Mouse (Mus musculus) MEL (cell line): ENCODE data around the gene Tyw5. TPM values are rescaled to one million over a fixed set of nuclear protein-coding genes. Genes with fewer than 3 reads are reported as not detected.

ENCODE experiments used
- DNase-seq: peaks from one replicate; pipeline ENCODE4 v3.0.0; 2011; ENCODE audit warnings: low read depth, low spot score
- H3K27ac ChIP-seq: 2 replicates; pipeline ENCODE4 v1.5.1; 2012; ENCODE audit warnings: low read depth, mild to moderate bottlenecking, control low read depth, low read length, moderate library complexity; ENCODE audit not compliant: control insufficient read depth
- H3K27me3 ChIP-seq, 2 experiments: fragments of 150-350 bp in 1 of 2; sonication (generic) in 1 of 2; 2 replicates each; pipeline ENCODE4 v1.6.1; 2012; ENCODE audit warnings: low read length in 2 of 2, mild to moderate bottlenecking in 2 of 2, improper control_type of control experiment in 1 of 2, moderate library complexity in 1 of 2; ENCODE audit not compliant: insufficient read depth in 2 of 2, control insufficient read depth in 1 of 2
- H3K36me3 ChIP-seq, 2 experiments: 2 replicates each; pipeline ENCODE4 v1.6.1; 2012 to 2014; ENCODE audit warnings: low read length in 2 of 2, improper control_type of control experiment in 1 of 2, inconsistent platforms in 1 of 2, mild to moderate bottlenecking in 1 of 2; ENCODE audit not compliant: insufficient read depth in 2 of 2, control insufficient read depth in 1 of 2
- H3K4me1 ChIP-seq, 2 experiments: fragments of 150-350 bp in 1 of 2; sonication (generic) in 1 of 2; 2 replicates each; pipeline ENCODE4 v1.6.1; 2012; ENCODE audit warnings: low read length in 2 of 2, improper control_type of control experiment in 1 of 2, mild to moderate bottlenecking in 1 of 2; ENCODE audit not compliant: insufficient read depth in 2 of 2, control insufficient read depth in 1 of 2
- H3K4me3 ChIP-seq, 2 experiments: fragments of 150-350 bp in 1 of 2; sonication (generic) in 1 of 2; 2 replicates each; pipeline ENCODE4 v1.5.1; 2012; ENCODE audit warnings: low read depth in 2 of 2, low read length in 2 of 2, mild to moderate bottlenecking in 2 of 2, moderate library complexity in 2 of 2, control low read depth in 1 of 2, improper control_type of control experiment in 1 of 2; ENCODE audit not compliant: control insufficient read depth in 1 of 2, insufficient read depth in 1 of 2
- H3K79me2 ChIP-seq: 2 replicates; pipeline ENCODE4 v1.6.1; 2012; ENCODE audit warnings: mild to moderate bottlenecking, low read length, moderate library complexity; ENCODE audit not compliant: control insufficient read depth, poor library complexity, insufficient read depth
- H3K9ac ChIP-seq: 2 replicates; pipeline ENCODE4 v1.6.1; 2012; ENCODE audit warnings: low read depth, mild to moderate bottlenecking, control low read depth, low read length, moderate library complexity; ENCODE audit not compliant: control insufficient read depth, poor library complexity, severe bottlenecking
- H3K9me3 ChIP-seq: fragments of 150-350 bp; sonication (generic); replicated peaks from 2 replicates; pipeline ENCODE4 v1.6.1; 2012; ENCODE audit warnings: mild to moderate bottlenecking, low read length, improper control_type of control experiment, moderate library complexity; ENCODE audit not compliant: insufficient read depth
- BHLHE40 ChIP-seq: IDR thresholded peaks from 2 replicates; pipeline ENCODE4 v1.6.1; 2012; ENCODE audit warnings: low read depth, mild to moderate bottlenecking, inconsistent platforms, low read length, improper control_type of control experiment, borderline replicate concordance
- CHD2 ChIP-seq: IDR thresholded peaks from 2 replicates; pipeline ENCODE4 v1.6.1; 2011; ENCODE audit warnings: low read length, improper control_type of control experiment
- E2F4 ChIP-seq: IDR thresholded peaks from 2 replicates; pipeline ENCODE4 v1.6.1; 2011; ENCODE audit warnings: low read depth, low read length, improper control_type of control experiment, borderline replicate concordance
- ELF1 ChIP-seq: IDR thresholded peaks from 2 replicates; pipeline ENCODE4 v1.6.1; 2014; ENCODE audit warnings: low read depth, mild to moderate bottlenecking, inconsistent platforms, low read length, improper control_type of control experiment, moderate library complexity
- ETS1 ChIP-seq: IDR thresholded peaks from 2 replicates; pipeline ENCODE4 v1.6.1; 2012; ENCODE audit warnings: low read depth, mild to moderate bottlenecking, inconsistent platforms, low read length, improper control_type of control experiment, moderate library complexity
- GATA1 ChIP-seq: IDR thresholded peaks from 2 replicates; pipeline ENCODE4 v1.6.1; 2011; ENCODE audit warnings: low read depth, low read length, improper control_type of control experiment
- HCFC1 ChIP-seq: IDR thresholded peaks from 2 replicates; pipeline ENCODE4 v1.6.1; 2012; ENCODE audit warnings: low read depth, mild to moderate bottlenecking, inconsistent platforms, low read length, improper control_type of control experiment, moderate library complexity
- JUND ChIP-seq: IDR thresholded peaks from 2 replicates; pipeline ENCODE4 v1.6.1; 2011; ENCODE audit warnings: low read depth, mild to moderate bottlenecking, improper control_type of control experiment, low read length
- KAT2A ChIP-seq: conservative IDR thresholded peaks from 2 replicates; pipeline ENCODE4 v1.6.1; 2012; ENCODE audit warnings: low read depth, low read length, improper control_type of control experiment, inconsistent platforms
- MAFK ChIP-seq: IDR thresholded peaks from 2 replicates; pipeline ENCODE4 v1.6.1; 2011; ENCODE audit warnings: low read depth, mild to moderate bottlenecking, low read length, improper control_type of control experiment, borderline replicate concordance
- MAX ChIP-seq: IDR thresholded peaks from 2 replicates; pipeline ENCODE4 v1.6.1; 2011; ENCODE audit warnings: low read length, improper control_type of control experiment
- MAZ ChIP-seq: IDR thresholded peaks from 2 replicates; pipeline ENCODE4 v1.6.1; 2012; ENCODE audit warnings: low read depth, mild to moderate bottlenecking, inconsistent platforms, low read length, improper control_type of control experiment
- MEF2A ChIP-seq: IDR thresholded peaks from 2 replicates; pipeline ENCODE4 v1.6.1; 2014; ENCODE audit warnings: low read depth, mild to moderate bottlenecking, inconsistent platforms, low read length, improper control_type of control experiment; ENCODE audit not compliant: poor library complexity, insufficient replicate concordance, severe bottlenecking; ENCODE audit errors: extremely low read depth
- MYC ChIP-seq: IDR thresholded peaks from 2 replicates; pipeline ENCODE4 v1.6.1; 2011; ENCODE audit warnings: low read depth, mild to moderate bottlenecking, low read length, improper control_type of control experiment, moderate library complexity
- NELFE ChIP-seq: IDR thresholded peaks from 2 replicates; pipeline ENCODE4 v1.6.1; 2011; ENCODE audit warnings: low read depth, low read length, improper control_type of control experiment
- POLR2A ChIP-seq, 2 experiments: IDR thresholded peaks; 2 replicates each; pipeline ENCODE4 v1.6.1; 2011 to 2012; ENCODE audit warnings: low read length in 2 of 2, mild to moderate bottlenecking in 2 of 2, control low read depth in 1 of 2, improper control_type of control experiment in 1 of 2, low read depth in 1 of 2, moderate library complexity in 1 of 2; ENCODE audit not compliant: control insufficient read depth in 1 of 2, insufficient read depth in 1 of 2, poor library complexity in 1 of 2
- POLR2AphosphoS5 ChIP-seq: IDR thresholded peaks from 2 replicates; pipeline ENCODE4 v1.6.1; 2012; ENCODE audit warnings: low read depth, borderline replicate concordance, mild to moderate bottlenecking, inconsistent platforms, low read length, moderate library complexity, mixed read lengths
- RAD21 ChIP-seq: IDR thresholded peaks from 2 replicates; pipeline ENCODE4 v1.6.1; 2011; ENCODE audit warnings: mild to moderate bottlenecking, low read depth, low read length, improper control_type of control experiment
- RCOR1 ChIP-seq: IDR thresholded peaks from 2 replicates; pipeline ENCODE4 v1.6.1; 2012; ENCODE audit warnings: low read depth, mild to moderate bottlenecking, inconsistent platforms, low read length, improper control_type of control experiment
- SIN3A ChIP-seq: IDR thresholded peaks from 2 replicates; pipeline ENCODE4 v1.6.1; 2012; ENCODE audit warnings: low read length, improper control_type of control experiment, inconsistent platforms
- TAL1 ChIP-seq: IDR thresholded peaks from 2 replicates; pipeline ENCODE4 v1.6.1; 2012; ENCODE audit warnings: mild to moderate bottlenecking, inconsistent platforms, low read length, moderate library complexity, mixed read lengths
- TBP ChIP-seq: IDR thresholded peaks from 2 replicates; pipeline ENCODE4 v1.8.0; 2011; ENCODE audit warnings: low read depth, low read length, improper control_type of control experiment
- TCF12 ChIP-seq: IDR thresholded peaks from 2 replicates; pipeline ENCODE4 v1.6.1; 2014; ENCODE audit warnings: low read depth, mild to moderate bottlenecking, inconsistent platforms, low read length, improper control_type of control experiment, moderate library complexity
- UBTF ChIP-seq: IDR thresholded peaks from 2 replicates; pipeline ENCODE4 v1.6.1; 2012; ENCODE audit warnings: low read depth, mild to moderate bottlenecking, inconsistent platforms, low read length, improper control_type of control experiment, moderate library complexity, borderline replicate concordance; ENCODE audit not compliant: insufficient read depth
- USF1 ChIP-seq: IDR thresholded peaks from 2 replicates; pipeline ENCODE4 v1.6.1; 2014; ENCODE audit warnings: low read depth, mild to moderate bottlenecking, inconsistent platforms, low read length, improper control_type of control experiment, moderate library complexity
- ZC3H11A ChIP-seq: IDR thresholded peaks from 2 replicates; pipeline ENCODE4 v1.6.1; 2012; ENCODE audit warnings: low read depth, mild to moderate bottlenecking, inconsistent platforms, low read length, improper control_type of control experiment
- ZKSCAN1 ChIP-seq: IDR thresholded peaks from 2 replicates; pipeline ENCODE4 v1.6.1; 2012; ENCODE audit warnings: low read depth, mild to moderate bottlenecking, inconsistent platforms, low read length, improper control_type of control experiment, moderate library complexity
- ZMIZ1 ChIP-seq: IDR thresholded peaks from 2 replicates; pipeline ENCODE4 v1.6.1; 2012; ENCODE audit warnings: low read depth, mild to moderate bottlenecking, inconsistent platforms, low read length, improper control_type of control experiment, moderate library complexity
- polyA plus RNA-seq, 2 experiments: library from polyadenylated mRNA; stranded (reverse) in 1 of 2; unstranded in 1 of 2; fragments of >175 nt in 1 of 2; fragments of >200 nt in 1 of 2; gene quantifications; 2 replicates each; pipeline versions ENCODE4 v1.2.1 to v1.2.4; 2012; ENCODE audit warnings: low replicate concordance in 2 of 2, low read depth in 1 of 2; ENCODE audit not compliant: insufficient read length in 2 of 2, insufficient read depth in 1 of 2, missing spikeins in 1 of 2
- total RNA-seq: library from RNA; depleted of rRNA; stranded (reverse); fragments of 300-350 nt; gene quantifications from 2 replicates; pipeline ENCODE4 v1.2.3, GENCODE M21; 2012

Gene Tyw5
- total and polyA plus RNA-seq, 3 experiments: 15.8 to 18.5 TPM; not detected in 1

DNA sequence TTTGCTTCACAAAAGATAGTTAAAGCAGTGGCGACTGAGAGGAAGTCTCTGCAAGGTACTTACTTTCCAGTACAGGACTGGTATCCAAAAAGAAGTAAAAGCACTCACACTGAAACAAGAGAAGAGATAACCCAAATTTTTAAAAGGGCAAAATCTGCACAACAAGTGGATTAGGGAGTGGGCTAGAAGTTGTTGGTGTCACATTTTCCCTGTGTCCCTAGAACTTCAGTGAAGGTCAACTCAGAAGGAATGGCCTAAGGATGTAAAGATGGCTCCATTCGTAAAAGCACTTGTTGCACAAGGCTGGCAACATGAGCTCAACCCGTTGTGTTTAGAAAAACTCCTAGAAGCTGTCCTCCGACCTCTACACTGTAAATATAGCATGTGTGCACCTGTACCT, 37.8 kb downstream of the Tyw5 start:
- H3K79me2 ChIP-seq: no peaks in the 10 kb centered on the region
- TF ChIP-seq USF1 (no peak), CHD2 (no peak), NELFE (no peak), BHLHE40 (no peak), TBP (no peak), MAZ (no peak), ETS1 (no peak), GATA1 (no peak), RCOR1 (no peak), HCFC1 (no peak), ZC3H11A (no peak), TAL1 (no peak), SIN3A (no peak), UBTF (no peak), MEF2A (no peak), E2F4 (no peak), POLR2A (IDR thresholded peaks at IDR 0.05; ENCODE audit: control insufficient read depth in 1 of 2, insufficient read depth in 1 of 2, low read depth in 1 of 2, low read length in 2 of 2, poor library complexity in 1 of 2) (no peak), ELF1 (no peak), MYC (no peak)
- TF ChIP-seq, all 39 proteins: peak for 0
- H3K9me3 ChIP-seq: no peaks in the 10 kb centered on the region

DNA sequence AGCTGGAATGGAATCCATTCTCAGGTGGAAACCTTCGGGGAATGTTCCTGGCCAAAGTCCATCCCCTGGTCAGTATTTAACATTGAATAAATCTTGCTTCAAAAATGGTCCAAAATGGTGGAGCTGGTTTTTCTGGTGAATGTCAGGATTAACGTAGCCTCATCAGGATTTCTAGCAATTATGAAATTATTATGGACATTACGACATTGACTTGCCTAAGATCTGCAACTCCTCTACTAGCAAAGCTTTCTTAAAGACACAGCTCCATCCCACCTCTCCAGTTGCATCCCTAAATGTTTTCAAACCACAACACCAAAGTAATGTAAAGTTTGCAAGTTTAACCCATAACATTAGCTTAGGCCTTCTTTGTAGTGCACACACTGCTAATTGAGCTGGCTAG, 39.5 kb downstream of the Tyw5 start:
- H3K4me3 ChIP-seq: no peak overlapping the region
- no peaks in the 10 kb centered on the region for H3K36me3 ChIP-seq
- no peaks in the 10 kb centered on the region for H3K79me2 ChIP-seq
- no peak for TF ChIP-seq TCF12
- TF ChIP-seq NELFE: no peak
- no peak for TF ChIP-seq POLR2AphosphoS5
- no peak for TF ChIP-seq POLR2A (IDR thresholded peaks at IDR 0.05; ENCODE audit: control insufficient read depth in 1 of 2, insufficient read depth in 1 of 2, low read depth in 1 of 2, low read length in 2 of 2, poor library complexity in 1 of 2)
- TF ChIP-seq MYC: no peak
- TF ChIP-seq ZMIZ1: no peak
- no peak for TF ChIP-seq ZKSCAN1
- no peak for TF ChIP-seq MAFK
- no peak for TF ChIP-seq KAT2A
- TF ChIP-seq E2F4: no peak
- no peak for TF ChIP-seq JUND
- TF ChIP-seq MAZ: no peak
- TF ChIP-seq GATA1: no peak
- no peak for TF ChIP-seq RAD21
- TF ChIP-seq ELF1: no peak
- TF ChIP-seq MAX: no peak
- no peak for TF ChIP-seq RCOR1
- no peaks in the 10 kb centered on the region for H3K4me1 ChIP-seq
- H3K27me3 ChIP-seq: no peaks in the 10 kb centered on the region
- H3K27ac ChIP-seq: no peak overlapping the region
- no peaks in the 10 kb centered on the region for H3K9me3 ChIP-seq
- H3K9ac ChIP-seq: no peak overlapping the region
- DNase-seq: no peak

More for the DNA sequence above, 37.8 kb downstream of the Tyw5 start:
- no peaks in the 10 kb centered on the region for H3K36me3 ChIP-seq
- no peaks in the 10 kb centered on the region for H3K4me1 ChIP-seq
- no peak overlapping the region for H3K9ac ChIP-seq
- no peaks in the 10 kb centered on the region for H3K27me3 ChIP-seq
- DNase-seq: no peak
- H3K4me3 ChIP-seq: no peak overlapping the region
- no peak overlapping the region for H3K27ac ChIP-seq
